Mouse (Mus musculus) neural tube, embryonic 13.5 days (tissue): Measurements from ENCODE around the gene Cd180. TPM values are rescaled to one million over a fixed set of nuclear protein-coding genes. Genes with fewer than 3 reads are reported as not detected.
"Not testable (repeated sequence)": the region's sequence is repeated elsewhere in the genome, so short reads cannot be mapped to it uniquely, and the experiment has no call there.

Experiments
- ATAC-seq: fragments of 200-750 bp; cut with Nextera tagmentation; 2 replicates; pipeline ENCODE4 v1.8.0; 2017; ENCODE audit warnings: low read depth, mild to moderate bottlenecking, moderate TSS enrichment, moderate library complexity
- H3K27ac ChIP-seq: fragments of 300-500 bp; sonication (generic); replicated peaks from 2 replicates; pipeline ENCODE4 v1.5.1; 2015; ENCODE audit warnings: moderate library complexity, mild to moderate bottlenecking, inconsistent platforms
- H3K27me3 ChIP-seq: fragments of 300-500 bp; sonication (generic); 2 replicates; pipeline ENCODE4 v1.6.1; 2015; ENCODE audit warnings: mild to moderate bottlenecking, inconsistent platforms
- H3K36me3 ChIP-seq: fragments of 300-500 bp; sonication (generic); 2 replicates; pipeline ENCODE4 v1.6.1; 2015; ENCODE audit warnings: mild to moderate bottlenecking, inconsistent platforms
- H3K4me1 ChIP-seq: fragments of 300-500 bp; sonication (generic); replicated peaks from 2 replicates; pipeline ENCODE4 v1.6.1; 2015; ENCODE audit warnings: inconsistent platforms
- H3K4me2 ChIP-seq: fragments of 300-500 bp; sonication (generic); 2 replicates; pipeline ENCODE4 v1.6.1; 2015; ENCODE audit warnings: inconsistent platforms, mild to moderate bottlenecking, moderate library complexity
- H3K4me3 ChIP-seq: fragments of 300-500 bp; sonication (generic); 2 replicates; pipeline ENCODE4 v1.5.1; 2015; ENCODE audit warnings: mild to moderate bottlenecking, inconsistent platforms
- H3K9ac ChIP-seq: fragments of 300-500 bp; sonication (generic); 2 replicates; pipeline ENCODE4 v1.6.1; 2015; ENCODE audit warnings: moderate library complexity, mild to moderate bottlenecking, inconsistent platforms
- H3K9me3 ChIP-seq: fragments of 300-500 bp; sonication (generic); 2 replicates; pipeline ENCODE4 v1.6.1; 2016; ENCODE audit warnings: inconsistent platforms
- WGBS: fragments of 180-500 bp; shearing (Covaris S2); methylation state at CpG from one replicate; pipeline ENCODE4 v1.1.7; 2015; 5-methylcytosine and 5-hydroxymethylcytosine counted together
- polyA plus RNA-seq: library from polyadenylated mRNA; unstranded; fragments of >200 nt; fragmentation: Nextera tagmentation; extraction: Ambion mirVana; gene quantifications from 2 replicates; pipeline ENCODE4 v1.2.1, GENCODE M21; 2015

Gene Cd180
- polyA plus RNA-seq, 1 experiment from 2014 or later = 1.2 TPM

DNA sequence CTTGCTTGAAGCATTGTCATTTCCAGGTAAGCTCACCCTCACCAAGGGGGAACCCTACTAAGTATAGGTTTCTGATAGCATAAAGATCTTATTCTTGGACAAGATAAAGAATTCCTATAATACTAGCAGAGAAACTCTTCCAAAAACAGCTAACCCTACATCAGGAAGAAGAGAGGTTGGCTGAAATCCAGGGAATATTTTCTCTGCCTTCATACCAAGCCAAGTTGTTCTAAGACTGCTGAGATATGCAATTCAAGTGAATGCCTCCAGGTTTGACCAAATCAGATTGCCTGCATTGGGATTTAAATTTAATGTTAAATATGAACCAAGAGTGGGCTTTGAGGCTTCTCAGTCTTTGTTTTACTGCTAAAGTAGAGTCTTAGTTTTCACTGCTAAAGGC is 32.1 kb downstream of the Cd180 start:
- no peak overlapping the region for H3K4me3 ChIP-seq
- no peak overlapping the region for H3K9ac ChIP-seq
- H3K27ac ChIP-seq = no peak overlapping the region
- H3K27me3 ChIP-seq = no peaks in the 10 kb centered on the region
- no peaks in the 10 kb centered on the region; the same call in 1 of the 2 replicates for H3K4me1 ChIP-seq
- H3K36me3 ChIP-seq = no peaks in the 10 kb centered on the region
- ATAC-seq = no peak
- no peaks in the 10 kb centered on the region for H3K9me3 ChIP-seq
- H3K4me2 ChIP-seq = no peak overlapping the region

DNA sequence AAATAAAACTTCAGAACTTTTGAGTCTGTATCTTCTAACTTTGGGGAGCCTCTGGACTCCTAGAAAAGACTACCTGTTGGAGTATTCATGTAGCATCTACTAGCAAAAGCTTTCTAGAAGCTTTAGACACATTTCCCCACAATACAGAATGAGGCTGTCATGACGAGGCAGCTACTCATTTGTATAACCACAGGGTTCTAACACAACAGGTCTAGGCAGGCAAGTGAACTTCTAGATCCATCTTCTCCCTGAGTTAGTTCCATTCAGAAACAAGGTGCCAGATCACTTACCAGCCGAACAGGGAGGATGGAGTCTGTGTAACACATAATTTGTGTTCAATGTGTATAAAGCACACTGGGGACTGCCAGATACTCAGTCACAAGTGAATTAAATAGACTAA is 32.5 kb downstream of the Cd180 start:
- no peak for ATAC-seq
- no peak overlapping the region for H3K4me3 ChIP-seq
- H3K9ac ChIP-seq = no peak overlapping the region
- H3K36me3 ChIP-seq = no peaks in the 10 kb centered on the region
- H3K9me3 ChIP-seq = no peaks in the 10 kb centered on the region
- no peaks in the 10 kb centered on the region; the same call in 1 of the 2 replicates for H3K4me1 ChIP-seq
- 76% methylated on average over 2 of the region's 2 CpGs for WGBS
- H3K27me3 ChIP-seq = no peaks in the 10 kb centered on the region
- H3K4me2 ChIP-seq = no peak overlapping the region
- H3K27ac ChIP-seq = no peak overlapping the region

DNA sequence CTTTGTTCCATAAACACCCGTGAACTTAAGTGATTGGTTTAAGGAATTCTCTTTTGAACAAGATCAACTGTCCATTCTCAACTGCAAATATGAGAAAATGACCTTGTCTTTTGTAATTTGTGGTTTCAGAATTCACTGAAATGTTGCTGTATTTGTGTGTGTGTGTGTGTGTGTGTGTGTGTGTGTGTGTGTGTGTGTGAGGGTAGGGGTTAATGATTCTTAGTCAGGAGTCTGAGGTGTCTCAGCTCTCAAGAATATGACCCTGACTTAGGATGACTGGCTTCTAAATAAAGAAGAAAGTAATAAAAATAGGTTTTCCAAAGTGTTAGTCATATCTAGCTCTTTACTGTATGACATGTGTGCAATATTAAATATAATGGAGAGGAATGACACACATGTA is 33.5 kb downstream of the Cd180 start:
- Histone ChIP-seq H3K36me3 (no peaks in the 10 kb centered on the region), H3K9me3 (no peaks in the 10 kb centered on the region), H3K27ac (no peak overlapping the region), H3K9ac (no peak overlapping the region), H3K27me3 (no peaks in the 10 kb centered on the region), H3K4me1 (no peaks in the 10 kb centered on the region; the same call in 1 of the 2 replicates), H3K4me2 (no peak overlapping the region), H3K4me3 (no peak overlapping the region)
- 67% methylated on average over 1 of the region's 1 CpGs for WGBS
- ATAC-seq = no peak

DNA sequence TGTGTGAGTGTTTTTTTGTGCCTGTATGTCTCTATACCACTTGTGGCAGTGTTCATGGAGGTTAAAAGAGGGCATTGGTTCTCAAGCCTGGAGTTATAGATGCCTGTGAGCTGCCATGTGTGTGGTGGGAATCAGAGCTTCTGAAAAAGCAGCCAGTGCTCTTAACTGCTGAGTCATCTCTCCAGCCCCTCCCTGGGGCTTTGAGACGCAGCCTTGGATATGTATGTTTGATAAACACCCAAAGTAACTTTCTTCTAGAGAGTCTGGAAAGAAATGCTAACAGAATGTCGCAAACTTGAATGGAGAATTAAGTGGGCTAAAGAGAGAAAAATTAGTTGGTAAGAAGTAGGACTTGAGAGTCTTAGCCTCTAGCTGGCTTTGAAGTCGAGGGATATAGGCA is 34.7 kb downstream of the Cd180 start:
- Histone ChIP-seq H3K27me3 (no peaks in the 10 kb centered on the region), H3K4me1 (peaks cover 5% of the 10 kb centered on the region), H3K9me3 (no peaks in the 10 kb centered on the region), H3K4me3 (no peak overlapping the region), H3K4me2 (no peak overlapping the region), H3K27ac (no peak overlapping the region), H3K9ac (no peak overlapping the region), H3K36me3 (no peaks in the 10 kb centered on the region)
- no peak for ATAC-seq
- WGBS = 81% methylated on average over 3 of the region's 3 CpGs

DNA sequence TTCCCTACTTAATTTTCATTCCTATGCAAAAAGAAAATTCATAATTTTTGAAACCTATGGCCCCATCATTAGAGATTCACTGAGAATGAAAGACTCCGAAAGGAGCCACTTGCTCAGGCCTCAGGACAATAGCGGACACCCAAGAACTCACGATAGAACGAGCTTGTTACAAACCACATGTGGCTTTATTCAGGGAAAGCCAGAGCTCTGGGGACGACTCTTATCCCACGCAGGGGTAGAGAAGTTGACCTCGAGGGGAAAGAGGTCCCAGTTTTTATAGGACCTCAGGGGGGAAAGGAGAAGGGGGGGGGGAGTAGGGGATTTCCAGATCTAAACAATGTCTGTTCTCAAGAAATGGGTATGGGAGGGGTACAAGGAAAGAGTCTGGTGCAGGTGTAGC is 35.6 kb downstream of the Cd180 start:
- not testable (repeated sequence) for ATAC-seq, H3K27ac ChIP-seq
- 66% methylated on average over 7 of the region's 7 CpGs for WGBS

DNA sequence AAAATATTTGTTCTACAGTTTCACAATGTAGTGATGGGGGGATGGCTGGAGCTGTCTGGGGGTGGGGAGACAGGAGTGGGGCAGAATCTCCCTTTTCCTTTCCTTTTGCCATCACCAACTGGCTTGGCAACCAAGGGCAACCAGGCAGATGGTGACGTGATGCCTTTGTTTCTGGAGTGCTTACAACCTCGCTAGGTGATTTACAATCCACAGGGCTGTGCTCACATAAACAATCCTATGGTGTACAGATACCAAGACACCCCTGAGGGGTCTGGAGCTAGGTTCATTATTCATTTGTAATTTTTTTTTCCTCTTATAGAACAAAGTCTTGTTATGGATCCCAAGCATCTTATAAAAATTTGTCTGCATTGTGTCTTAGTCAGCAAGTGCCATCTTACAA is 39.7 kb downstream of the Cd180 start:
- no peak overlapping the region for H3K9ac ChIP-seq
- WGBS = 19% methylated on average over 2 of the region's 2 CpGs
- peaks cover 29% of the 10 kb centered on the region for H3K36me3 ChIP-seq
- peak; percentile 73 for ATAC-seq
- H3K4me3 ChIP-seq = no peak overlapping the region
- peak overlapping the region; percentile 33; the same call in 1 of the 2 replicates for H3K27ac ChIP-seq
- H3K27me3 ChIP-seq = no peaks in the 10 kb centered on the region
- H3K4me1 ChIP-seq = peaks cover 8% of the 10 kb centered on the region
- no peak overlapping the region for H3K4me2 ChIP-seq
- no peaks in the 10 kb centered on the region for H3K9me3 ChIP-seq

More for the DNA sequence above, 35.6 kb downstream of the Cd180 start:
- not testable (repeated sequence) for H3K27me3 ChIP-seq, H3K4me3 ChIP-seq, H3K9ac ChIP-seq, H3K36me3 ChIP-seq, H3K4me2 ChIP-seq, H3K9me3 ChIP-seq, H3K4me1 ChIP-seq

DNA sequence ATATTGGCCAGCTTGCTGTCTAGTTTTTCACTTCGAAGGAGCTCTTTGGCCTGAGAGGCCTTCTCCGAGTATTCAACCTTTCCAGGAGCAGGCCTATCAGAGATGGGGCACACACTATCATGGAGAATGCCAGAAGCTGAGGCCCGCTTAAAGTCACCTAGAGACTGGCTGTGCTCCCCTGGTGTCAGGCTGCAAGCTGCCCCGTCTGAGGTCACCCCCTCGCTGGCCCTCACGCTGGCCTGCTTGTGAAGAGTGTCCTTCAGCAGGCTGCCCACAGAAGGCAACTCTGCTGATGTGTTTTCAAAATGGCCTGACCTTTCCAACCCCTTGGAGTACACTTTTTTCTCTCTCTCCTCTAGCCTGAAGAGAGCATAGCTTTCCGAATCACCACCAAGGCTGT is 44.5 kb downstream of the Cd180 start:
- H3K4me1 ChIP-seq = peaks cover 5% of the 10 kb centered on the region
- ATAC-seq = no peak
- H3K4me3 ChIP-seq = no peak overlapping the region
- no peaks in the 10 kb centered on the region for H3K9me3 ChIP-seq
- 90% methylated on average over 7 of the region's 7 CpGs for WGBS
- H3K4me2 ChIP-seq = no peak overlapping the region
- no peak overlapping the region for H3K9ac ChIP-seq
- peaks cover 46% of the 10 kb centered on the region for H3K36me3 ChIP-seq
- no peak overlapping the region for H3K27ac ChIP-seq
- no peaks in the 10 kb centered on the region for H3K27me3 ChIP-seq

DNA sequence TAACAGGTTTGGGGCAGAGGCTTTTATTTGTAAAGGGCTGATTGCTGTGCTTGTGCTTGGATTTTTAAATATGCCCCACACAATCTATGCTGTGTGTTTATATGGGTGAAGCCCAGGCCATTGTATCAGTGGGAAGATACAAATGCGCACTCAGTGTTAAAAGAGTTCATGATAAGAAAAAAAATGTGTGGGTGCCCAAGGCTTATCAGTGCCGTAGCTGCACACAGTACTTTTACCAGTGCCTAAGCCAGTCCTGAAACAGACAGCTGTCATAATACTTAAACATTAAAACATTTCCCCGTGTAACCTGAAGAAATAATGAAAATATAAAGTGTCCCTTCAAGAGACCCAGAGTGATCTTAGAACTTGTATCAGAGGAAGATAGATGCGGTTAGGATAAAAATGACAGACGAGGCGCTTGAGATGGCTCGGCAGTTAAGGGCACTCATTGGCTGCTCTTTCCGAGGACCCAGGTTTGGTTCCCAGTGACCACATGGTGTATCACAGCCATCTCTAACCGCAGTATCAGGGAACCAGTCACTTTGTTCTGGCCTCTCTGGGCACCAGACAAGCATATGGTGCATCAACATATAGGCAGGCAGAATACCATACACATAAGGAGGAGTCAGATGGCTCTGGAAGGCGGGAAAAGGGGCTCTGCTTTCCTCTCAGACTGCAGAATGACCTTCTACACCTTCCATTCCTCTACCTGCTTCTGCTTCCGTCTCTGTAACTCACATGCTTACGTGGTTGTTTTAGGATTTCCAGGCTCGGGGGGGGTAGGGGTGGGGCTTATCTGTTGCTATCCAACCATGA is 46.6 kb downstream of the Cd180 start:
- Histone ChIP-seq H3K9me3 (no peaks in the 10 kb centered on the region), H3K9ac (no peak overlapping the region), H3K4me2 (no peak overlapping the region), H3K4me1 (peaks cover 3% of the 10 kb centered on the region; the same call in 1 of the 2 replicates), H3K4me3 (no peak overlapping the region), H3K27ac (no peak overlapping the region), H3K27me3 (no peaks in the 10 kb centered on the region), H3K36me3 (peaks cover 41% of the 10 kb centered on the region)
- no peak for ATAC-seq
- 91% methylated on average over 13 of the region's 13 CpGs for WGBS

DNA sequence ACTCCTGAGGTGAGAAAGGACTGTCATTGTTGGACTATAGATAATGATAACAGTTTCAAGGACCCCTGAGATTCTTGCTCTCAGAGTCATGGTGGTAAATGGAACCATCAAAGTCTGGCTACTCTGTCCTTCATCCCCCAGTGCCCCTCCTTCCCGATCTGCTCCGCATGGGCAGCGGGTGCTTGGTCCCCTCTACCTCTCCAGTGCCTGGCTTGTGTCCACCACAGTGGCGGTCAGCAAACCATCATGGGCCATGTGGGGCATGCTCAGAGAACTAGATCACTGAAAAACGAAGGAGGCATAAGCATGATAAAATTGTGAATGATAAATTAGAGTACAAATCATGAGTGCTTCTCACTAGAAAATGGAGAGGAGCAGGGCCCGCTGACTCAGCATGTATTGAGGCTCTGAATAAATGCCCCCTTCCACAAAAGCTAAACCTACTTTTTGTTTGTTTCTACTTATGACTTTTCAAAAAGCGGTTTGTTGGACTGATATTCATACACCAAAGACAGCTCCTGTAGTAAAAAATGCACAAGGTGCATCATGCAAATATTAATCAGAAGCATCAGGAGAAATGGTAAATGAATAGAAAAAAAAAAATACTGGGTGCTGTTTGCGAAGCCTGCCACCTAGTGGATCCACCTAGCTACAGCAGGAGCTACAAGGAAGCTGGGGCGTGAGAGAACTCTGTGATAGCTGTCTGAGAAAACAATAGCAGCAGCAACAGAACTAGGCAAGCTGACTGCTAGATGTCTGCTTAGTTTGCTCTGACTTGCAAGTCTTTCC is 51.3 kb downstream of the Cd180 start:
- H3K9ac ChIP-seq = no peak overlapping the region
- no peak overlapping the region for H3K4me2 ChIP-seq
- peaks cover 7% of the 10 kb centered on the region; the same call in 1 of the 2 replicates for H3K4me1 ChIP-seq
- ATAC-seq = no peak
- WGBS = 63% methylated on average over 9 of the region's 9 CpGs
- peaks cover 4% of the 10 kb centered on the region; the same call in 1 of the 2 replicates for H3K36me3 ChIP-seq
- no peak overlapping the region for H3K27ac ChIP-seq
- H3K4me3 ChIP-seq = no peak overlapping the region
- H3K27me3 ChIP-seq = no peaks in the 10 kb centered on the region
- no peaks in the 10 kb centered on the region for H3K9me3 ChIP-seq

DNA sequence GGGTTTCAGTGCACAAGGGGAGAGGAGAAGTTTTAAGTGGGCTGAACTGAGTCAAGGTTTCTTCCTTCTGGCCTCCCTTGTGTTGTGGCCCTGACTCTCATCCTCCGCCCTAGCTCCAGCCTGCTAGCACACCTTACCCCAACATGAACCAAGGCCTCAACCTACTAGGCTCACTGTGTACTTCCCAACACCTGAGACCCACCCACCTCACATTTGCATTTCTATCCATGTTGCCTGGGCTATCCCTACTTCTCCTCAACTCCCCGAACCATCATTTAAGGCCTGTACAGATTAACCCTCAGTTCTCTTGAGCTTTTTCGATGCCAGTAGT is 51.9 kb downstream of the Cd180 start:
- no peak overlapping the region for H3K4me3 ChIP-seq
- 94% methylated on average over 3 of the region's 3 CpGs for WGBS
- no peaks in the 10 kb centered on the region for H3K9me3 ChIP-seq
- no peak overlapping the region for H3K27ac ChIP-seq
- H3K27me3 ChIP-seq = no peaks in the 10 kb centered on the region
- H3K4me2 ChIP-seq = no peak overlapping the region
- ATAC-seq = no peak
- no peak overlapping the region for H3K9ac ChIP-seq
- H3K36me3 ChIP-seq = peaks cover 4% of the 10 kb centered on the region
- peaks cover 7% of the 10 kb centered on the region; the same call in 1 of the 2 replicates for H3K4me1 ChIP-seq

DNA sequence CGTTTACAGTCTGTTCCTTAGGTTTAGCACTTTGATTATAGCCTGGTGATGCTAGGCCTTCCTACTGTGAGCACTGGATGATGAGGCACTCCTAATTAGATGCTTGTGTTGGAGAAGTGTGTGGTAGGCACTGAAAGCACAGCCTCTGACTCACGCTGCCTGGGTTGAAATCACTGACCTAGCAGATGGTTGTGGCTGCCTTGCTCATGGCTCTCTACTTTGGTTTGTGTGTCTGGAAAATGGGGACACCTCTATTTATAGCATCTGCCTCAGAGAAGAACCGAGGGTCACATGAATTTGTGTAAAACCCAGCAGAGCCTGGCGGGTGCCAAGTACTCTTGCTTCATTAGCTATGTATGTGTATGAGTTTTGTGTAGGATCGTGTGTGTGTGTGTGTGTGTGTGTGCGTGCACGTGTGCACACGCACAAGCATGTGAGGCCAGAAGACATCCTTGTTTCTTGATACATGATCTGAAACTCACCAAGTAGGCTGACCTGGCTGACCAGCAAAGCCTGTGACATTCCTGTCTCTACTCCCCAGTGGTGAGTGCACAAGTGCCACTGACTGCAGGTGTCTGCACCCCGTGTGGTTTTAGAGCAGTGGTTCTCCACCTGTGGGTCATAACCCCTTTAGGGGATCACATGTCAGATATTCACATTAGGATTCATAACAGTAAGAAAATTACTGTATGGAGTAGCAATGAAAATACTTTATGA is 52.4 kb downstream of the Cd180 start:
- Histone ChIP-seq H3K4me2 (no peak overlapping the region), H3K4me3 (no peak overlapping the region), H3K9ac (no peak overlapping the region), H3K27me3 (no peaks in the 10 kb centered on the region), H3K36me3 (peaks cover 4% of the 10 kb centered on the region), H3K9me3 (no peaks in the 10 kb centered on the region), H3K4me1 (peaks cover 7% of the 10 kb centered on the region; the same call in 1 of the 2 replicates), H3K27ac (no peak overlapping the region)
- WGBS = 88% methylated on average over 9 of the region's 9 CpGs
- no peak for ATAC-seq
